Mouse (Mus musculus) brain, adult 2 months (tissue): ENCODE results near the gene Galnt10.

ENCODE experiments used
- DNase-seq: peaks from one replicate; pipeline ENCODE4 v3.0.0; 2011; ENCODE audit warnings: low read depth, low spot score

Gene Galnt10

DNA sequence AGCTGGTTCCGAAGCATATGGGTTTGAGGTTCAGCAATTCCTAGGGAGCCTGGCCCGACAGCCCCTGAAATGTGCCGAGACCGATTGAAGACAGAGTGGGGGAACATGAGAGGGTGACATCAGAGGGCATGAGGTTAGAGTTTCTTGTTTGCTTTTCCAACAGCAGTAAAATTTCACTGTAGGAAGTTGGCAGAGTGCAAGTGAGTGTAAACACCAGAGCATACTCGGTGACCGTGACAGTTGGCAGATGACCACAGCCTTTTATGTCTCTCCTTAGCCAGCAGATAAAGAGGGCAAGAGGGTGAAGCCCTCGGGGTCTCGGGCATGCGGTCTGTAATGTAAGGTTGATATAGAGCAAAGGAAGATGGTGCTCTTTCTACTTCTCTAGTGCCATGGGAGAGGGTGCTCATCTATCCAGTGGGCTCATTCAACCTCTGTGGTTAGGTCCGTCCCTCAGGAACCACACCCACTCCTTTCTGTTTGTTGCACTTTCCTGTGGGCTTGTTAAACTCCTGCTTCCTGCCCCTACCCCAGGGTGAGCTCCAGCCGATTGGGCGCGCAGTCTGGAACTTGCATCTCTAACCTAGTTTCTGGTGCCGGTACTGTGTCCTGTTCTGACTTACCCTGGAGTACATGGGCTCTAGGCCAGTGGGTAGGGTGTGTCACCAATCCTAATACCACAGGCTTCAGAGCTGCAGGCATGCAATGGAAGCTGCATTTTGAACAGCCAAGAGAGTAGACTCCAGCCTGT, 43.1 kb downstream of the Galnt10 start:
- DNase-seq: no peak

DNA sequence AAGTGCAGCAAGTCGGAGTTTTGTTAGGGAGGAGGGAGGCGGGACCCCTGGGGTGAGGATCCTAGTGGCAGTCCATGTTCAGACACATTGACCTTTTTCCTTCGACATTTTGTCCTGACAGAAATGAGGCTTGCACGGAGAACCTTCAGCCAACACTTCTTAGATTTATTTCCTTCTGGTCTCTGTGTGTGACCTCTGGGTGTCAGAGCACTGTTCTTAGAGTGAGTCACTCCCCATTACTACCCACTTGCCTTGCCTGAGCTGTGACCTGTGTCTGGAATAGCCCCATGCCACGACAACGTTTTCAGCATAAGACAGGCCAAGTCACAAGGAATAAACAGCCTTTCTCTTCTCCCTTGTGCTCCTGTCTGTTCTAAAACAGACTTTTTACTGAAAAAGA, 44.6 kb downstream of the Galnt10 start:
- DNase-seq: no peak

DNA sequence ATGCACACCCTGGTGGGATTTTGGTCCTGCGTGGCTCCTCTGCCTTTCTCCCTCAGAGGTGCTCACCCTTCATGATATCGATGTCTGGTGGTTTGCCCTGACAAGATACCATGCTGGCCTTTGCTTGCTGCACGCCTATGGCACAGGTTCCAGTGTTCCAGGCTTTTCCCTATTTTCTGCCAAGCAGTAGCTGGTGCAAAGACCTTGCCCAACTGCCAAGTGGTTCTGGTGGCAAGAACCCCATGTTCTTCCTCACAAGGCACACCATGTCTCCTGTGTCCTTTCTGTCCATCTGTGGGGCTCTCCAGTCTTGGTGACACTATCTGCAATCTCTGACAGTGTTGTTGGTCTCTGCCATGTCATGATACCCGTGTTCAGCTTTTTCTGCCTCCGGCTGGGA, 45.6 kb downstream of the Galnt10 start:
- no peak for DNase-seq

DNA sequence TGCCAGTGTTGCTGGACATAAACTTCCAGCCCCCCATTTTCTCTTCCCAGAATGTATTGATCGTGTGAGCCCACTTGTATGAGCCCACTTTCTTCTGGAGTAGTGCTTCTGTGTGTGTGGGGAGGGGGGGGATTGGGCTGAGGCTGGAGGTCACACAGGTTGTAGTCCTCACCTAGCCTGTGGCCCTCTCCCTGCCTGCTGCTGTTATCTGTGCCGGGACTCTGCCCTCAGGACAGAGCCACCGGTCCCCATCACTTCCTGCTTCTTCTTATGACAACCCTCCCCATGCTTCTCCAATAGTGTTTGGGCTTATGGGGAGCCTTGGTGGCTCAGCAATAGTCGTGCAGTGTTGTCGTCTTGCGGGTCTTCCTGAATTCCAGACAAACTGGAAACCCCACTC, 46.7 kb downstream of the Galnt10 start:
- DNase-seq: no peak

DNA sequence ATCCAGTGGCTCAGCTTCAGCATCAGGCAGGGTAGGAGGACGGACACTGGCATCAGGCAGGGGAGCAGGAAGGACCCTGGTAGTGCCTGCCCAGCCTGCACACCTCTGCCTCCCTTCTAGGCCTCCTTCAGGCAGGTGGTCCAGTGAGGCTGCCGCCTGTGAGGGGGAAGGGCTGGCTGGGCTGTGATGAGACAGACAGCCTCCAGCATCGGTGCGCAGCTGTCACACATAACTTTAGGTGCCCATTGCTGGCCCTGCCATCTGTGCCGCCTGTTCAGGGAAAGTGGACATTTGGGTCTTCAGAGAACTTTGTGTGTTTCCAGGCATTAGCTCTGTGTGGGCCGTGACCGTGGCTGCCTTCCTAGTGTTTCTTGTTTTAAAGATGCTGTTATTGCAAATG, 47.5 kb downstream of the Galnt10 start:
- DNase-seq: no peak

DNA sequence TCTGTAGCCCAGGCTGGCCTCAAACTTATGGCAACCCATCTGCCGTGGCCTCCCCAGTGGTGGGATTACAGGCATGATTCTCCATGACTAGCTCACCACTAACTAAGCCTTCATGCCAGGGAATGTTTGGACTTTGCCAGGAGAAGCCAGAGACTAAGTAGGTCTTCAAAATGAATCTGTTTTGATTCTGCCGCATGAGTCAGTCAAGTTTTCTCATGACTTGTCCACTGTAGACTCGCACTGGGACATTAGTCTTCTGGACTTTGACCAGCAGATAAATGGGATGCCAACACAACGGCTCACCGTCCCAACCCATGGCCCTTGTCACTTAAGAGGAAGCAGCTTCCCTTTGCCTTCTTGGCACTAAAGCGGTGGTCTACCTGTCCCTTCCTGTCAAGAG, 49.2 kb downstream of the Galnt10 start:
- no peak for DNase-seq

DNA sequence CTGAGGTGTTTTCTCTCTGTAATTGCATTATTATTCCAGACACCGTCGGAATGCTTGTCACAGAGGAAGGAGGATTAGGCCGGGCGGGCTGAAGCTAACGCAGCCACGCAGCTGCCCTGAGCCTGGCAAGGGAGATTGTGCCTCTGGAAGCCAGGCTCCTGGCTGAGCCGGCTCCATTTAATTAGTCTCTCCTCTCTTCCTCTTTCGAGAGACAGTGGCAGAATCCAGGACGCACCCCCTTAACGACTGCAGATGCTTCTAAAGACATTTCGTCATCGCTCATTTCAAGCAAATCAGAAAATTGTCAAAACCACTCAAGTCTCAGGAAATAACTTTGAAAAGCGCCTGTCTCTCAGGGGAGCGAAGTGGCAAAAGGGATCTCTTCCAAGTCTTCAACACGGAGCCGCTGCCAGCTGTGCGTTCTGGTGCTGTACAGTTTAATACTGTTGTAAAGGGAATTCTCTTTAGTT, 51.0 kb downstream of the Galnt10 start:
- peak; percentile 51 for DNase-seq

DNA sequence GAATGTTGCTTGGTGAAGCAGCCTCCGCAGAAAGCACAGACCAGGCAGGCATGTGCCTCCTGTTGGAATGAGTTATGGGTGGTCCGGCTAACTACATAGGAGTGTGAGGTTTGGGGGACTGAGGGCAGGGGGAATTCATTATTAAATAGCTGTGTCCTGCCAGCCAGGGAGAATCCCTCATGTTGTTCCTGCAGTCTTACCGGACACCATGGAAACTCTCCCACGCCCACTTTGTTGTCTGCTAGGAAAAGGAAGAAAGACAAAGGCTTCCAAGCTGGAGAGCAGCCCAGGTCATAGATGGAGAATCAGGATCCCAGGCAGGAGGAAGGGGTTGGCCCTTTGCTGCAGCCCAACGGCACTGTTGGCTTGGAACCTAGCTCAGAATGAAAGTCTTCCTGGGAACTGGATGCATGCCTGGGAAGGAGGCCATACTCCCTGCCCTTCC, 51.6 kb downstream of the Galnt10 start:
- no peak for DNase-seq

DNA sequence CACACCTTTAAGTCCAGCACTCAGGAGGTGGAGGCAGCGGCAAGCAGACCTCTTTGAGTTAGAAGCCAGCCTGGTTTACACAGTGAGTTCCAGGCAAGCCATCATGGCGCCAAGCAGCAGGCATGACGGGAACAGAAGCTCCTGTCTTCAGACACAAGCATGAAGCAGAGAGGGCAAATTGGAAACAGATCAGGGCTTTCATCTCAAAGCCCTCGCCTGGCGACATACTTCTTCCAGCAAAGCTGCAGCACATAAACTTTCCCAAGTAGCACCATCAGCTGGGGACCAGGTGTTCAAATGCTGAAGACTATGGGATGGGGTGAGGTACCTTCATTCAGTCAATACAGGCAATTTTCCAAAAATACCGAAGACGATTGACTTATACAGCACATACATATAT, 54.9 kb downstream of the Galnt10 start:
- DNase-seq: no peak

DNA sequence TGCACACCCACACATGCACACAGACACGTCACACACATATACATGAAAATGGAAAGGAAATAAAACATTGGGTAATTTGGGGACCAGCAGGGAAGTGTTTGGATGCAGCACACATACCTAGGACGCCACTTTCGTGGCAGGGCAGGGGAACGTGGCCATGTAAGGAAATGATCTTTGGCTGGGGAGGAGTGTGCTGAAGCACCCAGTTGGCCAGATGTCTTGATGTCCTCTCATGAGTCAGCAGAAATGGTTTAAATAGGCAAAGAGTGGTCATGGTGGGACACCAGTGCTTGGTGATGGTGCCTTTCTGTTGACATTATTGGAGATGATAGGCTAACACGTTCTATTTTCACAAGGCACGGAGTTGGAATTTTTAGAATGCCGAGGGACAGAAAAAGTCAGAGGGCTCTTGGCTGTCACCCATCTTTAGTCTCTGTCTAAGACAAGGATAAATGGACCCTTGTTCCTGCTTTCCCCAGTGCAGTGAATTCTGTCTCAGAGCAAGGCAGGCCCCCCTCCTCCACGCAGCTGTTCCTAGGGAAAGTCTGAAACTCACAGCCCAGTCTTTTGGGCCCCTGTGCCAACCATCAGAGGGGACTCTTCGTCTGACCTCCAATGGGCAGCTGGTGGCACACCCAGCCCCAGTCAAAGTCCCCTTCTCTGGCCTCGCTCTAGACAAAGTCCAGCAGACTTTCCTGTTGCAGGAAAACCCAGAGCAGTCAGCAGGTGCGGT, 56.1 kb downstream of the Galnt10 start:
- DNase-seq: peak; percentile 67

DNA sequence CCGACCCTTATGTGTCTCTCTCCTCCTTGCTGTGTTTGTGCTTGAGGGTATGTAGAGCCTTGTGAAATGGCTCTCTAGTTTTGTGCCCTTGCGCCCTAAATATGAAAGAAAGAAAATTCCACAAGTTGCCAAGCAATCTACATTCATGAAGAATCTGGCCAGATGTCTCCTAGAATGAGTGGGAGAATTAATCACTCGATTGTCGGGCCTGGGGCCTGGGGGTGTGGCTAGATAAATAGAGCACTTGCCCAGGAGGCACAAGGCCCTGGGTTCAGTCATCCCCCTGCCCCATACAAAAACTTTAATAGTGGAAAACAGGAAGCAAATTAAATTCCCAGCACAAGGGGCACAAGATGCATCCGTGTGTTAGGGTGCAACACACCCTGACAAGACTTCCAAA, 56.7 kb downstream of the Galnt10 start:
- DNase-seq: no peak

DNA sequence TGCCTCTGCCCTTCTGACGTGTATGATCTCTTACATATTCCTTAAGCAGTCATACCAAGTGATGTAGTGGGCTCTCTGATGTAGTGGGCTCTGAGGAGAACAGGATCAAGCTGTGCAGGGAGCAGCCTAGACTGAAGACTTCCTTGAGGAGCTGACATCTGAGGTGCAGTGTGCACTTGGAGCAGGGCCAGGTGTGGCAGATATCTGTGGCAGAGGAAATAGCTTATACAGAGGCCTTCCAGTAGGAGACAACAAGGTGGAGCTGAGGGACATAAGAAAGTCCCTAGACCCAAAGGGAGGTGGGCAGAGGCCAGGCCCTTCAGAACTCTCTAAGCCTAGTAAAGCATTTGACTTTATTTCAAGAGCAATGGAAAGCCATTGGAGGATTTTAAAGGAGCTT, 61.4 kb downstream of the Galnt10 start:
- no peak for DNase-seq

DNA sequence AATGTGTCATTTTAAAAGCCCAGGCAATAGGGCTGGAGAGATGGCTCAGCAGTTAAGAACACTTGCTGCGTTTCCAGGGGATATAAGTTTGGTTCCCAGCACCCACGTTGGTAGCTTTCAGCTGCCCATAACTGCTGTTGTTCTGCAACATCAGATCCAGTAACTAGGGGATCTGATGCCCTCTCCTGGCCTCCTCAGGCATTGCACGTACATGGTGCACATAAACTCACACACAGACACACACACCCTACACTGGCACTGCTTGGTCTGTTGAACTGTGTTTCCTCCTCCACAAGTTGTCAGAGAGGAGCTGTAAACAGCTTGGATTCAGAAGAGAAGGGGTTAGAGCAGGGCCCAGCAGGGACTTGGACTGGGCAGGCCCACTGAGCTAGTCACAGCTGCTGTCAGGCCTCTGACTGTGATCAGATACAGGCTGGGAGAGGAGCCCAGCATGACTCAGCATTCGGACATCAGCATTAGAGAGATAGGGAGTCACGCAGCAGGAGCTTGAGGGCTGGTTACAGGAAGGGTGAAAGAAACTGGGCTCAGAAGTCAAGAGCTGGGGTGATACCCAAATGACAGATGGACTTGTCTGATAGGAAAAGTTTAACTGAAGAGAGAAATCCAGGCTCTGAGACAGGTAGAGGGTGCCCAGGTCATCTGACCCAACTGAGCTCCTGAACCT, 62.0 kb downstream of the Galnt10 start:
- no peak for DNase-seq

DNA sequence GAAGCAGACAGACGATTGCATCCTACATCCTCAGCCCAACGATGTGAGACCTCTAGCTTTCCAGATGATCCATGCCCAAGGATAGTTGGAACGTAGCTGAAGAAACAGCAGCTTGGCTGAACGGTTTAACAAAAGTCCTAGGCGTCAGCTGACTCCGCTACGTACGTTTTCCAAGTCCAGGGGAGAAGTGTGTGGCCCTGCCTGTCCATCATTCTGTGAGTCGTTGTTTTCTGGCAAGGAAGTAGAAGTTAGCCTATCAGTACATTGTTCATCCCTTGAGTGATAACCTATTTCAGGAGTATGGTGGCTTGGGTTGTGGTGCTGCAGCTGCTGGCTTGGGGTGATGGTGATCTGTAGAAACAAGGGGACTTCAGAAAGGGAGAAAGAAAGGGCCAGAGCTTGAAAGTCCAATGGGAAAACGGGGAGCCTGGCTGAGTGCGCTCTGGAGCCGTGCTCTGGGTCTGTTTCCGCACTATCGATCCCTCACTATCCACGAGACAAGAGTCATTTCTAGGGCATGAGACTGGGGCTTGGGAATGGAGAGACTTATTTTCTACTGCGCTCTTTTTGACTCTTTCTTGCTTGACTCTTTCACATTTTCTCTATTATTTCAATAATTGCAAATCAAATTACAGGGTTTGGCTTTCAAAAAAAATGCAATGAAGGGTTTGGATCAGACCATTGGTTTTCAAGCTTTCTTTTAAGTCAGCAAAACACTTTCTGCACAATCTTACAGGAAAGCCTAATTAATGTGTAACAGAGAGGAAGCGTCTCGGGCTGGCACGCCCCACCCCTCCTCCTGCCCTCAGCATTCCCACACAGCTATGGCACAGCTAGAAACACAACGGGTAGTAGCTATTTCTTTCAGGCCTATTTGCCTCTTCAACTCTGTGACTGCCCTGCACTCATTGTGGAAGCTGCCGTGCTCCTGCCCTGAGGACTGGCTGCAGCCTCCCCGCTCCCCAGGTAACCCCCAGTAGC, 63.2 kb downstream of the Galnt10 start:
- DNase-seq: peak; percentile 47

DNA sequence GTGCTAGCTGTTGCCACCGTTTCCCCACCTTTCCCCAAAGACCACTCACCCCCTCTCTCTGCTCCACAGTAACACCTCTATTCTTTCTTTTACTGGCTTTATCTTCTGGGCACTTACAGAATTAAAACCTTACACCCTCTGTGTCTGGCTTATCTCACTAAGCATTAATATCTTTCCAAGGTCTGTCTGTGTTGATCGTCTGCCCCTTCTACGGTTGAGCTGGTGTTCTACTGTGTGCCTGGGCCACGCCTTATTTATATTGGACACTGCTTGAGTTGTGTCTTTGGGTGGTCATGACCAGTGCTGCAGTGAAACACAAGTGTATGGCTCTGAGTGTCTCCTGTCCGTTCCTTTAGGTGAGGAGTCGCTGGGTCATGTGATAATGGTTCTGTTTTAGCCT, 68.7 kb downstream of the Galnt10 start:
- DNase-seq: no peak

DNA sequence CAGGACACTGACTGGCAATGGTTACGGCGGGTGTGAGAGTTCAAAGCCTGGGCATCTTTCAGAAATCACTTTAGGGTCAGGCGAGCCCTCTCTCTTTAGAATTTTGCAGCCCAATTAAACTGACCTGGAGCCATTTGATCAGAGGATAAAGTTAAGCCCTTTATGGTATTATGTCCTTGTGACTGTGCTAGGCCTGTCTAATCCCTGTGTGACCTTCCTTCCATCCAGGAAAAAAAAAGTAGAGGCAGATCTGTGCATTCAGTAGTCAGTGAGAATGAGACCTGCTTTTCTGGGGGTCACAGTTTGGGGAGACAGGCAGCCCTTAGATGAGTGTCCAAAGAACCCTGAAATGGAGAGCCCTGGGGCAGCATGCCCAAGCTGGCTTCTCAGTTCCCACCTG, 71.5 kb downstream of the Galnt10 start:
- no peak for DNase-seq

DNA sequence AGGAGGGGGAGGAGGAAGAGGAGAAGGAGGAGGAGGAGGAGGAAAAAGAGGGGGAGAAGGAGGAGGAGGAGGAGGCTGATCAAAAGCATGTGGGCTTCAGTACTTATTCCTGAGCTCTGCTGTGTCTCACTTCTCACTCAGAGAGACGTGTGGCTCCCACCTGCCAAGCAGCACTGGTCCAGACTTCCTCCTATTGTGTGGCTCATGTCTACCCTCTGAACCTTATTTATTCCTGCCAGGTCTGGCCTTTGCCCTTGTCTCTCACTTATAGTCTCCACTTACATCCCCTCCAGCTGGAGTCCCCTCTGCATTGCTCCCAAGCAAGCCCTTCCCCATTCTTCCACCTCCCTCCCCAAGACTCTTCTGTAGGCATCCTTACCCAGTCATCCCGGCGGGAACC, 72.2 kb downstream of the Galnt10 start:
- no peak for DNase-seq

DNA sequence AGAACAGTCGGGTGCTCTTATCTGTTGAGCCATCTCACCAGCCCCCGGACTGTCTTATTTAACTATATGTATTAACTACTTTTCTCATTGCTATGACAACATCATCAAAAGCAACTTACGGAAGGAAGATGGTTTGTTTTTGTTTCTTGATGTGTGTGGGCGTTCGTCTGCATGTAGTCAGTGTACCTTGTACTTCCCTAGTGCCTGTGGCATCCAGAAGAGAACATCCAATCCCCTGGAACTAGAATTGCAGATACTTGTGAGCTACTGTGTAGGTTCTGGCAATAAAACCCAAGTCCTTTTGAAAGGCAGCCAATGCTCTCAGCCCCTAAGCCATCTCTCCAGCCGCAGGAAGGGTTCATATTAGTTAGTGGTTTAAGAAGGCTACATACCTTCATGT, 72.8 kb downstream of the Galnt10 start:
- DNase-seq: no peak

DNA sequence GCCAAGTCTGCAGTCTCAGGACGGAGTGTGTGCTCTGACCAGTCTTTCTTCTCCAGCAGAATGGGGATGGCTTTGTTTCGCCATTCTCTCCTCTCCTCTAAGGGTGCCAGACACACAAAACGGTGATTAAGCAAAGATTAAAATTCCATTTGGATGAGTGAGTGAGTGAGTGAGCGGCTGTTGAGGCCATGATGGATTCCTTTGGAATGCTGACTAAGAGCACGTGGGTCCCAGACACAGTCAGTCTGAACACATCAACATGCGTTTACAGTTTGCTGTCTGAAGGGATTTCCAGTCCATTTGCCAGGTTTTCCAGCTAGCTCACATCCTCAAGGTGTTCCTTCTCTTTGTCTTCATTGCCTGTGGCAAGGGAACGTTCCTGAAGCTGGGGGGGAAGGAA, 74.4 kb downstream of the Galnt10 start:
- DNase-seq: no peak

DNA sequence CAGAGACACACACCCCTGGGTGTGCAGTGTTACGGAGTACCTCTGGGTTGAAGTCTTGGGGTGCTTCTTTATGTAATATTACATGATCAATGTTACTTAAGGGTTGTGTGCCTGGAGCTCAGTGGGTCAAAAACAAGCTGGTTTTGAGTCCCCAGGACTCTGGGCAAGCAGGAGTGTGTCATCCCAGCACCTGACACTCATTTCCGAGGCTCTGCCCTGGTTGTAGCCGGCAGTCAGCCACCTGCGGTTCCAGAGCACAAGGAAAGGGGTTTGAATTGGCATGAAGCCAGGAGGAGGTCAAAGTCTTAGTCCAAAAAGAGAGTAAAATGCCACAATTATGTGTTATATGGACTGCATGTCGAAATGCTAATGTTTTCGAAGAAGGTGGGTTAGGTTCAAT, 74.8 kb downstream of the Galnt10 start:
- DNase-seq: no peak

DNA sequence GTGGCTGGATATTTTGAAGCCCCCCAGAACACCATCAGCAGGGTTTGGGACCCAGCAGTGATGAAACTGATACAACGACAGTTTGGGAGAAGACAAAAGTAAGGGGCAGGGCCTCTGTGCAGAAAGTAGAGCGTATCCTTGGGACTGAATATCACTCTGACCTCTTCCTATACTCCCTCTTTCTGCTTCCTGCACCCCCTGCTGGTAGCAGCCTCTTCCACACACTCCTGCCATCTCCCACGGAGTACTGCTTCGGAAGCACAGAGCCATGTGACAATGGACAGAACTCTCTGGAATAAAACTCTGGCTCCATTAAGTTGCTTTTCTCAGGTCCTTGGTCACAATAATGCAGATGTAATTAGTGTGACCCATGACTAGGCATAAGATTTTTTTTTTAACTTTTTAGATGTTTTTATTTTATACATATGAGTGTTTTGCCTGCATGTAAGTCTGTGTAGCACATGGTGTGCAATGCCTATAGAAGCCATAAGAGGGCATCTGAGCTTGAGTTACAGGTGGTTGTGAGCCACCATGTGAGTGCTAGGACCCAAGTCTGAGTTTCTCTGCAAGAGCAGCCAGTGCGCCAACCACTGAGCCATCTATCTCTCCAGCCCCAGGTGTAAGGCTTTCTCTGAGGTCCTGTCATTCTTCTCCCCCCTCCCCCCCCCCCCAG, 79.7 kb downstream of the Galnt10 start:
- no peak for DNase-seq
